Mouse (Mus musculus) forebrain, embryonic 14.5 days (tissue): ENCODE data around the gene Dmwd. TPM values are rescaled to one million over a fixed set of nuclear protein-coding genes. Genes with fewer than 3 reads are reported as not detected.

Experiments
- ATAC-seq: fragments of 200-750 bp; cut with Nextera tagmentation; 2 replicates; pipeline ENCODE4 v1.8.0; 2017; ENCODE audit warnings: mild to moderate bottlenecking, moderate library complexity
- DNase-seq: peaks from one replicate; pipeline ENCODE4 v3.0.0-alpha.2; 2015; ENCODE audit warnings: low spot score
- H3K27ac ChIP-seq: fragments of 300-500 bp; sonication (generic); 2 replicates; pipeline ENCODE4 v1.5.1; 2014; ENCODE audit warnings: low read depth, mild to moderate bottlenecking, control low read depth, low read length, moderate library complexity
- H3K27me3 ChIP-seq: fragments of 300-500 bp; sonication (generic); replicated peaks from 2 replicates; pipeline ENCODE4 v1.6.1; 2014; ENCODE audit warnings: low read length, control low read depth, mixed read lengths; ENCODE audit not compliant: control insufficient read depth, insufficient read depth
- H3K36me3 ChIP-seq: fragments of 300-500 bp; sonication (generic); 2 replicates; pipeline ENCODE4 v1.6.1; 2014; ENCODE audit warnings: low read length, control low read depth; ENCODE audit not compliant: control insufficient read depth, insufficient read depth
- H3K4me1 ChIP-seq: fragments of 300-500 bp; sonication (generic); 2 replicates; pipeline ENCODE4 v1.6.1; 2014; ENCODE audit warnings: antibody characterized with exemption, low read length, control low read depth; ENCODE audit not compliant: control insufficient read depth, insufficient read depth
- H3K4me2 ChIP-seq: fragments of 300-500 bp; sonication (generic); 2 replicates; pipeline ENCODE4 v1.6.1; 2014; ENCODE audit warnings: mild to moderate bottlenecking, control low read depth, low read length
- H3K4me3 ChIP-seq: fragments of 300-500 bp; sonication (generic); 2 replicates; pipeline ENCODE4 v1.5.1; 2014; ENCODE audit warnings: low read depth, low read length, control low read depth
- H3K9ac ChIP-seq: fragments of 300-500 bp; sonication (generic); 2 replicates; pipeline ENCODE4 v1.6.1; 2014; ENCODE audit warnings: mild to moderate bottlenecking, low read length, control low read depth, moderate library complexity
- H3K9me3 ChIP-seq: fragments of 300-500 bp; sonication (generic); replicated peaks from 2 replicates; pipeline ENCODE4 v1.6.1; 2016; ENCODE audit warnings: low read length, control low read depth, mixed read lengths; ENCODE audit not compliant: control insufficient read depth
- WGBS: fragments of 180-500 bp; shearing (Covaris S2); extraction: QIAGEN DNeasy Blood & Tissue Kit; methylation state at CpG from one replicate; pipeline ENCODE4 v1.1.7; 2014; 5-methylcytosine and 5-hydroxymethylcytosine counted together
- microRNA-seq: library from miRNA; unstranded; fragments of <30 nt; microRNA quantifications from one replicate; pipeline ENCODE4, GENCODE M21; 2016
- polyA plus RNA-seq: library from polyadenylated mRNA; unstranded; fragments of >200 nt; fragmentation: Nextera tagmentation; extraction: Ambion mirVana; gene quantifications from 2 replicates; pipeline ENCODE4 v1.2.1, GENCODE M21; 2014

Dmwd gene
- polyA plus RNA-seq, 1 experiment from 2014 or later: 29.1 TPM

DNA sequence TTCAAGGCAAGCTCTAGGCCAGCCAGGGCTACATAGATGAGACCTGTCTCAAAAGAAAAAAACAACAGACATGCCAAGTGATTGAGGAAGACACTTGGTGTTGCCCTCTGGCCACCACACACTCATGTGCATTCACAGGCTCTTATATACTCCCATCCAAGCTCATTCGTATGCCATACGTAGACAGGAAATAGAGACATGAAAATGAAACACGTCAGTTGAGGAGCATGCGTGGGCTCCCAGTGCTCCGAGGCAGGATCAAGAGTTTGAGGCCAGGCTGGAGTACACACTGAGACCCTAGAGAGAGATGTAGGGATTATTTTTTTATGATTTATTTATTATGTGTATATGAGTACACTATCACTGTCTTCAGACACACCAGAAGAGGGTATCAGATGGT lies 53.4 kb downstream of the Dmwd start:
- no peaks in the 10 kb centered on the region for H3K27me3 ChIP-seq
- H3K9me3 ChIP-seq: no peaks in the 10 kb centered on the region
- no peak overlapping the region for H3K27ac ChIP-seq
- no peak overlapping the region for H3K9ac ChIP-seq
- peaks cover 4% of the 10 kb centered on the region for H3K4me1 ChIP-seq
- H3K36me3 ChIP-seq: 0 out of 2 replicates have a peak, but pooled peaks cover 9% of the 10 kb centered on the region
- H3K4me2 ChIP-seq: no peak overlapping the region
- DNase-seq: no peak
- H3K4me3 ChIP-seq: no peak overlapping the region
- WGBS: 95% methylated on average over 5 of the region's 5 CpGs
- ATAC-seq: no peak

DNA sequence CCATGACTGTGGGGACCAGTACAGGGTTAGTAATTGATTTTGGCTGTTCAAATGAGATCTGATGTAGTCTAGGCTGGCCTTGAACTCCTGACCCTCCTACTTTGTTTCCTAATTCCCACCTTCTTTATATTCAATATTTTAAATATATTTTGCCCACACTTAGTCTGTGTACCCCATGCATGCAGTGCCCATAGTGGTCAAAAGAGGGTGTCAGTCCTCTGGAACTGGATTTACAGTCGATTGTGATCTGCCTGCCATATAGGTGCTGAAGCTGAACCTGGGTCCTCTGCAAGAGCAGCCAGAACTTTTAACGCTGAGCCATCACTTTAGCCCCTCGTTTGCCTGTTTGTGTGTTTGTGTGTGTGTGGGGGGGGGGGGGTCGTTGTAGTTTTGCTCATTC lies 54.6 kb downstream of the Dmwd start:
- no peaks in the 10 kb centered on the region for H3K9me3 ChIP-seq
- peaks cover 4% of the 10 kb centered on the region for H3K4me1 ChIP-seq
- 41% methylated on average over 4 of the region's 4 CpGs for WGBS
- H3K9ac ChIP-seq: peak overlapping the region; percentile 49; the same call in 1 of the 2 replicates
- H3K27ac ChIP-seq: peak overlapping the region; percentile 67
- H3K4me3 ChIP-seq: peak overlapping the region; percentile 35; the same call in 1 of the 2 replicates
- H3K27me3 ChIP-seq: no peaks in the 10 kb centered on the region
- no peak for DNase-seq
- no peak for ATAC-seq
- peak overlapping the region; percentile 61 for H3K4me2 ChIP-seq
- peaks cover 18% of the 10 kb centered on the region for H3K36me3 ChIP-seq

DNA sequence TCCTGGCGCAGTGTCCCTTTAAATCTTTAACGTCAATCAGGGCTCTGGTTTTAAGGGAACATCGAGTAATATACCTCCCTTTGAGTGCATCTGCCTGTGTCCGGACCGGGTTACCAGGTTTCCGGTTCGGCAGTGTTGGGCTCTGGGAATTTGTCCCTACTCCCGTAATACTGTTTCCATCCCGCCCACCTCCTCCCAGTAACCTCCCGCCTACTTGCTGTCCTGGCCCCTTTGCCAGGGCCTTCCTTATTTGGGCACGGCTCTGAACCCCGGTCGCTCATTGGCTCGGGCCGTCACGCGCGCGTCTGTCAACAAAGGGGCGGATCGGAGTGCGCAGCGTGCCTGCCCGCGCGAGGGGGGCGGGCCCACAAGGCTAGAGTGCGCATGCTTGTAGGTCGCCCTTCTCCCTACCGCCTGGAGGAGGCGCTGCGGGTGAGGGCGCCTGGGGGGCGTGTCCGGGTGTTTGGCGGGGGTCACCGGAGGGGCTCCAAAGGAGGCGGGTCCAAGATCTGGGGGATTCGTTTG lies 55.4 kb downstream of the Dmwd start:
- H3K4me3 ChIP-seq: peak overlapping the region; percentile 35
- no peaks in the 10 kb centered on the region for H3K9me3 ChIP-seq
- peak overlapping the region; percentile 49; the same call in 1 of the 2 replicates for H3K9ac ChIP-seq
- DNase-seq (peak; percentile 99), ATAC-seq (peak; percentile 99)
- peak overlapping the region; percentile 67 for H3K27ac ChIP-seq
- H3K36me3 ChIP-seq: peaks cover 26% of the 10 kb centered on the region
- no peaks in the 10 kb centered on the region for H3K27me3 ChIP-seq
- under 1% methylated on average over 39 of the region's 39 CpGs for WGBS
- peak overlapping the region; percentile 61 for H3K4me2 ChIP-seq
- H3K4me1 ChIP-seq: peaks cover 4% of the 10 kb centered on the region

Small RNA genes within 50 kb of the gene (microRNA-seq; reads per million reads assigned to microRNA genes)
- 0.53 reads per million for gene Mir3100

Other genes with a start within 250 kb of the Dmwd start
- 0.29 and 0.41 TPM in 2 replicates for gene Mill2, start 236.3 kb upstream of the Dmwd start, polyA plus RNA-seq
- 19.1 and 20.9 TPM in 2 replicates for gene Pglyrp1, start 204.9 kb upstream of the Dmwd start, polyA plus RNA-seq
- gene Ccdc61, start 165.8 kb upstream of the Dmwd start, polyA plus RNA-seq: 17.4 and 19.0 TPM in 2 replicates
- 13.1 and 15.7 TPM in 2 replicates for gene Nova2, start 150.3 kb upstream of the Dmwd start, polyA plus RNA-seq
- 0.18 and 0.49 TPM in 2 replicates for gene Nanos2, start 88.8 kb upstream of the Dmwd start, polyA plus RNA-seq
- gene Mypop, start 85.0 kb upstream of the Dmwd start, polyA plus RNA-seq: 3.6 and 3.9 TPM in 2 replicates
- gene Irf2bp1, start 72.2 kb upstream of the Dmwd start, polyA plus RNA-seq: 25.9 and 33.3 TPM in 2 replicates
- not detected in 2 replicates for gene Foxa3, start 52.7 kb upstream of the Dmwd start, polyA plus RNA-seq
- 19.1 and 22.7 TPM in 2 replicates for gene Sympk, start 51.9 kb upstream of the Dmwd start, polyA plus RNA-seq
- not detected in 2 replicates for gene Rsph6a, start 21.5 kb upstream of the Dmwd start, polyA plus RNA-seq
- gene Dmpk, start 7.6 kb downstream of the Dmwd start, polyA plus RNA-seq: 4.4 and 7.8 TPM in 2 replicates
- 2.4 and 3.5 TPM in 2 replicates for gene Six5, start 18.4 kb downstream of the Dmwd start, polyA plus RNA-seq
- gene Gm4969, start 42.1 kb downstream of the Dmwd start, polyA plus RNA-seq: 2.2 and 3.3 TPM in 2 replicates
- 10.1 and 11.9 TPM in 2 replicates for gene Fbxo46, start 43.6 kb downstream of the Dmwd start, polyA plus RNA-seq
- gene Qpctl, start 73.1 kb downstream of the Dmwd start, polyA plus RNA-seq: 11.1 and 14.0 TPM in 2 replicates
- gene Snrpd2, start 73.5 kb downstream of the Dmwd start, polyA plus RNA-seq: 141 and 155 TPM in 2 replicates
- gene Gipr, start 89.9 kb downstream of the Dmwd start, polyA plus RNA-seq: 4.8 and 8.2 TPM in 2 replicates
- 3.4 TPM in 2 replicates for gene Eml2, start 100.2 kb downstream of the Dmwd start, polyA plus RNA-seq
- gene Gpr4, start 136.3 kb downstream of the Dmwd start, polyA plus RNA-seq: 1.8 and 2.3 TPM in 2 replicates
- 42.5 TPM in 2 replicates for gene Opa3, start 152.1 kb downstream of the Dmwd start, polyA plus RNA-seq
- gene Vasp, start 195.6 kb downstream of the Dmwd start, polyA plus RNA-seq: 27.1 and 32.3 TPM in 2 replicates
- gene Ppm1n, start 203.8 kb downstream of the Dmwd start, polyA plus RNA-seq: 0.30 and 0.67 TPM in 2 replicates
- 102 and 109 TPM in 2 replicates for gene Rtn2, start 206.4 kb downstream of the Dmwd start, polyA plus RNA-seq
- 0.17 TPM in 1 of 2 replicates, not detected in the other for gene Fosb, start 233.8 kb downstream of the Dmwd start, polyA plus RNA-seq